Mouse (Mus musculus): ENCODE data around the gene Cfap58.

The Cfap58 gene

GRCm38 (mm10) chr19:47980241-47980640, 42.8 kb downstream of the Cfap58 start:
- DNase-seq, result no peak

DNA sequence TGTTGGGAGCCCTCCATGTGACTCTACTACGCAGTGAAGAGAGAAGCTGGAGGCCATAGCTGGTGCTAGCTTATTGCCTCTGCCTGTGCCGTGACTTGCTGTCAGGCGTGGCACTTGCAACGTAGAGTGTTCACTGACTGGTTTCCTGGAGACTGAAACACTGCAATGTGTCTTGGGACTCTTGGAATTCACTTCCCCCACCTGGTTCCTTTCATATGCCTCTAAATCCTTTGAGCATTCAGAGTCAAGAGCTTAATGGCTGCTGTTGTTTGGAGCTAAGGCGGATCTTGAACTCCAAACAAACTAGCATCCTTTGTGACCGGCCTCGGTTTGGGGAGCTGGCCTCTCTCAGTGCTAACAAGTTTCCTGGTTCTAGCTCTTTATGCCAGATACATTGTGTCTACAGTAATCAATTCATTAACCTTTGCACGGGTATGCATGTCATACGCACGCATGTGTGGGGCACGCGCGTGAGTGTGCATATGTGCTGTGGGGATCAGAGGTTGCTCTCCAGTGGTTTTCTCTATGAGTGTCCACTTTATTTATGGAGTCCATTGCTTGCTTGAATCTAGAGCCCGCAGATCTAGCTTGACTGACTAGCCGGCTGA, 48.2 kb downstream of the Cfap58 start:
- DNase-seq, result no peak

DNA sequence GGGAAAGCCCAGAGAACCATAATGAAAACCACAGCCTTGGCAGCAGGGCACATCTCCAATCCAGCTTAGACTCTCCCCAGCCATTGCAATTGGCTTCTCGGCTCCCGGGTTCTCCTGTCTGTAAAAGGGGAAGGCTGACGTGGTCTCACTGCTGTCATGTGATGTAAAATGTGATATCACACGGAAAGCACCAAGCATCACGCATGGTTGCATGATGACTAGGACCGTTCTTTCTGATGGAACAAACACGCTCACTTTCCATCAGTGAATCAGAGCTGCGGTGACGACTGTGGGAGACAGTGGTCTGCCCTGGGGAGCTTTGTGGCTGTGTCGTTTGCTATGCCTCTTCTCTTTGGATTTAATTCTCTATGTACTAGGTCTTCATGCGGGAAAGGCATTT, 50.5 kb downstream of the Cfap58 start:
- DNase-seq, result no peak

GRCm38 (mm10) chr19:47988456-47988855, 51.0 kb downstream of the Cfap58 start:
- DNase-seq, result peak; percentile 32

DNA sequence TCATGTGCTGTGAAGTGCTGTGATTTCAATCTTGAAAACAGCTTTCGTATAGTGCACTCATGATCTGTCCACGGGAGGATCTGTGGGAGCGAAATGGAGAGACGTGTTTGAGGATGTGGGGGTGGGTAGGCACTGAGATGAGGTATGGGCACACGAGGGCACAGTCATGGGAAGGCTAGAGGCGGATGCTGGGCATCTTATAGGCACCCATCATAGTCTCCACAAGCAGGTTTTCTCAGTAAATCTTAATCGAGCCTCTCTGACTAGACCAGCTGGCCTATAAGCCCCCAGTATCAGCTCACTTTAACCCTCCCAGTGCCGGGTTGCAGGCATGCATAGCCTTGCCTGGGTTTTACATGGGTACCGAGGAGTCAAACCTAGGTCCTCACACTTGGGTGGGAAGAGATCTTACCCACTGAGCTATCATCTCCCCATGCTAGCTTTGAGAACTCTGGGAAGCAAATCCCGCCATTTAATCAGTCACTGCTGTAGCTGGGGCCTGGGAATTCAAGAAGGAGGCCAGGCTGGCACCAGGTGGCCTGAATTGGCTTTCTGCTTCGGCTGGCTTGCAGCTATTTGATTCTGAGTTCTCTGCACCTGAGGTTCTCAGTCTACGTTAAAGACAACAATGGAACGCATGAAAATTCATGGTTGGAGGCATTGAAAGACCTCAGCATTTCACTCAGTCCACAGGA, 51.6 kb downstream of the Cfap58 start:
- no peak for DNase-seq

GRCm38 (mm10) chr19:47989575-47989891, 52.1 kb downstream of the Cfap58 start:
- DNase-seq, result no peak

DNA sequence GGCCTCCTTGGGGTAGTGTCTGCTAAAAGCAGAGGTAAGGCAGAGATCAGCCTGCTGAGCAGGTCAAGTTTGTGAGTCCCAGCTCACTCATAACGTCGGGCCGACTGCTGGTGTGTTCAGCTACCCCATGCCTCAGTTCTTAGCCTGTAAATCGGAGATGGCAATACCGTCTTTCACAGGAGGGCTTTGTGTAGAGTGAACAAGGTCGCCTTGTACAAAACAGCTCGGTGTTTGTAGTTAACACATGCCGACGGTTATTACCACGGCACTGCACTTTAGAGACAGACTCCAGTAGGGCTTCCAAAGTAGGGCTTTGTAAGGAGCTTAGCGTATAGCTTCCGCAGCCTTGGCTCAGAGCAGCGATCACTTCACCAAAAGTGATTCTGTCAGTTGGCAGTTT, 63.8 kb downstream of the Cfap58 start:
- no peak for DNase-seq

GRCm38 (mm10) chr19:48001774-48002173, 64.3 kb downstream of the Cfap58 start:
- DNase-seq, result no peak

- DNase-seq, result no peak
Measured at GRCm38 (mm10) chr19:48008771-48009413, 71.4 kb downstream of the Cfap58 start.

- DNase-seq, result no peak
Measured at GRCm38 (mm10) chr19:48009586-48010331, 72.3 kb downstream of the Cfap58 start.

- no peak for DNase-seq
Measured at GRCm38 (mm10) chr19:48020103-48020502, 82.6 kb downstream of the Cfap58 start.

DNA sequence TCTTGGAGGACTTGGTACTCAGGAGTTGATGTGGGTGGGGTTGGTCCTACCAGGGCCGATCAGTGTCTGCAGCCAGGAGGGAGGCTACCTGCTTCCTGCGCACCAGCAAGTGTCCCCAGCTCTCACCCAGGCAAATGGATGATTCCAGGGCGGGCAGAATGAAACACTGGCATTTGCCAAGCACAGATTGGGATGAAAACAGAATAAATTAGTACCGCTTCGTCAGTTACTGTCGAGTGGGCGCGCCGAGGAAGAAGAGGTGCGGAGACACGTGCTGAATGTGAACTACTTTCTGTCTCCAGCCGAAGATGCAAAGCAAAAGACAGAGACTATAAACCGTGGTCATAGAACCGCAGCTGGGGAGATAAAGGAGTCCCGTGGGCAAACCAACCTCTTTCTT, 84.0 kb downstream of the Cfap58 start:
- no peak for DNase-seq

DNA sequence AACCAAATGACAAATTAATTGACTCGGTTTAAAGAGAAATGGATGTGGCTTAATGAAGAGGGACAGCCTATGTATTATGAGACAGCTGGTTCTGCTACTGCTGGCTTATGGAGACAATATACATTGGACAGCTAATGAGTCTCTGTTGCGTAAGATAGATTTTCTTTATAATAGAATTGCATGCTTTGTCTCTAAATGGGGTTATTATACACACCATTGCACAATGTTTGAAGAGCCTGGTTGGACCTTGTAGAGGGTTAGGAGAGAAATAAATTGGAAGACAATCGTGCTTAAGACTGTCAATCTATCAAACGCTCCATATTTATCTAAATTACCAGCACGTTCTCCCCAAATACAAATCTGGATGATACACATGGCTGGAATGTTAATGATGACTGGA, 85.3 kb downstream of the Cfap58 start:
- DNase-seq, result no peak

DNA sequence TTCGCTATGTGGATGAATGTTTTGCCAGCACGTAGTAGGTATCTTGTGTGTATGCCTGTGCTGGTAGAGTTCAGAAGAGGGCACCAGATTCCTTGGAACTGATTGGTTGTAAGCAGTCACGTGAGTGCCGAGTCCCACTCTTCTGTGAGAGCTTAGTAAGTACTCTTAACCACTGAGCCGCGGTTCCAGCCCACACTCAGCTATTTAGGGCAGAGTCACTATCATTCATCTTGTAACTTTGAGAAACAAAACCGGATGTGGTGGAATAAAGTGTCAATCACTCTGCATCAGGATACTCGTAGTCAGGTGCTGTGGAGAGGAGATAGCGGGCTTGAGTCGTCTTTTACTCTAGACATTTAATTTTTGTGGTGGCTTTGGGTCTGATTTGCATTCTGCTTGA, 86.3 kb downstream of the Cfap58 start:
- DNase-seq, result no peak

- no peak for DNase-seq
Measured at GRCm38 (mm10) chr19:48025366-48025765, 87.9 kb downstream of the Cfap58 start.

GRCm38 (mm10) chr19:48026882-48027281, 89.4 kb downstream of the Cfap58 start:
- no peak for DNase-seq

DNA sequence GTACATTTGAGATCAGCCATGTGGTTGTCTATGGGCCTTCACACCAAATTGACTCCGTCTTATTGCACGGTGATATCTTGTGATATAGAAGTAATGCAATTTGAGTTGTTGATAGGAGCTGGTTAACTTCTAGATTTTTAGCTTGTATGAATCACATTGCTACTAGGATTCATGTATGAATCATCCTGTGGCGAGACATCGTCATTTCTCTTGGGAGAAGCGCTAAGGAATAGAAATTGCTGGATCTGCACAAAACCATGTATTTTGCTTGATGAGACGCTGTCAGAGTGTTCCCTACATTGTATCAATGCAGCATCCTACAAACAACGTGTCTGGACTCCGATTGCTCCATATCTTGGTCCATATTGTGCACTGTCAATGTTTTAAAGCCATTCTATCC, 102.1 kb downstream of the Cfap58 start:
- no peak for DNase-seq

GRCm38 (mm10) chr19:48047315-48047714, 109.8 kb downstream of the Cfap58 start:
- DNase-seq, result no peak

DNA sequence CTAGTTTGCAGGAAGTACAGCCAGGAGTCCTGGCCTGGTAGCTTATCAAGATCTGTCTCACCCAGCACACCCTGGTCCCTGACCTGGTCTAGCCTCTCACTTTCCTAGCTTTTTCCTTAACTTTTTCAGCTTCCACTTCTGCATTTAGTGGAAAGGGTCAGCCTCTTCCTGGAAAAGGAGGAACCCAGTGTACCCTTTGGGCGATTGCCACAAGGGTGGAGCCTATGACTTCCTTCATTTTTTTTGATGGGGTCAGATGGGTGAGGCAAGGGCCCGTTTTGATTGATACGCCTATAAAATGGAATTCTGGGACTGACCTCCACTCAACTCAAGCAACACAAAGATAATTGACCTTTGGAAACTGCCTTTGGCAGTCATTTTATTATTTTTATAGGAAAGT, 111.9 kb downstream of the Cfap58 start:
- peak; percentile 1 for DNase-seq

- DNase-seq, result no peak
Measured at GRCm38 (mm10) chr19:48063289-48063688, 125.8 kb downstream of the Cfap58 start.

GRCm38 (mm10) chr19:48079718-48080117, 142.2 kb downstream of the Cfap58 start:
- no peak for DNase-seq

DNA sequence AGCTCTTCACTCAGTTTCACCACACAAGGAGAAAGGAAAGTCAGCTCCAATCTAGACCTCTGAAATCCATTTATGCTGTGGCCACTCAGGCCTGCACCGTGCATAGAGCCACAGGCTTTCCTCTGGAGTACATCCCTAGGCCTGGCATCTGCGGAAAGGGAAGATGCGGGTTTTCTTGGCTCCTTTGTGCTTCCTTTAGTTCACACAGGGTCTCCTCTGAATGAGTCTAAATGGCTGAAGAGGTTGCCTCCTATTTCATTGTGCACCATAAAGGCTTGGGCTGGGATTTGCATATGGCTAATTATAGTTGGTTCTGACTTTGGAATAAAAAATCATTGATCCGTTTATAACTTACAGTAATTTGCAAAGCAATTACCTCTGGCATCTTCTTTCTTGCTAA, 144.0 kb downstream of the Cfap58 start:
- DNase-seq, result no peak
